ENCODE assay signal across 22 mouse cellular contexts in the genomic region with DNA sequence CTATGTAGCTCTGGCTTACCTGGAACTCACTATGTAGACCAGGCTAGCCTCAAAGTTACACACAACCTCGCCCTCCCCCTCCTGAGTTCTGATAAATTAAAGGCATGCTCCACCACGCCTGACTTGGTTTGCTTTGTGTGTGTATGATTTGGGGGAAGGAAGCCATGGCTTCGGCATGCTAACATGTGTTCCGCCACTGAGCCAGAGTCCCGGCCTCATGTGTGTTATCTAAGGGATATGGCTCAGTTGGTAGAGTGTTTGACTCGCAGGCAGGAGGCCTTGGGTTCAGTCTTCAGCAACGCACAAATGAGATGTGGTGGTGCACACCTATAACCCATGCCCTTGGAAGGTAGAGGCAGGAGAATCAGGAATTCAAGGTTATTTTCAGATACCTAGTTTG. TPM values are rescaled to one million over a fixed set of nuclear protein-coding genes. Genes with fewer than 3 reads are reported as not detected.
"Had no signal": no experiment of that assay in that cellular context is flagged by ENCODE, and none has a peak within 500 bp of the region (broad histone marks: within the 10 kb centered on the region; RNA-seq: fewer than 3 reads in every experiment).

No protein-coding gene starts in this region.

- H3K27me3 ChIP-seq: neural tube, embryonic 12.5 days; neural tube, embryonic 13.5 days; neural tube, embryonic 15.5 days; stomach, embryonic 15.5 days had no signal

- H3K27ac ChIP-seq: neural tube, embryonic 12.5 days; neural tube, embryonic 13.5 days; neural tube, embryonic 15.5 days; stomach, postnatal 0 days had no signal

- H3K9me3 ChIP-seq: neural tube, embryonic 12.5 days; neural tube, embryonic 13.5 days; neural tube, embryonic 15.5 days; stomach, embryonic 15.5 days had no signal

- H3K4me3 ChIP-seq: neural tube, embryonic 12.5 days; neural tube, embryonic 13.5 days; neural tube, embryonic 15.5 days had no signal

- H3K9ac ChIP-seq: neural tube, embryonic 12.5 days; neural tube, embryonic 13.5 days; neural tube, embryonic 15.5 days; stomach, embryonic 15.5 days had no signal

- H3K4me1 ChIP-seq: neural tube, embryonic 12.5 days; neural tube, embryonic 13.5 days had no signal

- H3K4me2 ChIP-seq: neural tube, embryonic 12.5 days; neural tube, embryonic 13.5 days; neural tube, embryonic 15.5 days had no signal

- DNase-seq: retina, postnatal 1 day; right cerebral cortex, adult 18-20 months; right cerebral cortex, postnatal 14 days; right cerebral cortex, postnatal 25 days; right cerebral cortex, postnatal 4 days; spleen, adult 18-20 months; thymus, adult 18-20 months; thymus, adult 2 months; thymus, postnatal 25 days; thymus, postnatal 36 days had no signal

RNA-seq across cellular contexts. Expression of gene Gm30191, which starts 25.2 kb away (rescaled TPM):
- polyA plus RNA-seq: neural tube, embryonic 12.5 days; neural tube, embryonic 13.5 days; neural tube, embryonic 14.5 days; neural tube, embryonic 15.5 days; spleen, adult 2 months; stomach, embryonic 14.5 days; stomach, embryonic 15.5 days; stomach, embryonic 16.5 days; stomach, postnatal 0 days; testis, adult 2 months; thymus, adult 2 months; urinary bladder, adult 2 months had no signal

RNA-seq across cellular contexts. Expression of gene E130218I03Rik, which starts 28.5 kb away (rescaled TPM):
- polyA plus RNA-seq: neural tube, embryonic 14.5 days; small intestine, adult 2 months; spleen, adult 2 months; thymus, adult 2 months; urinary bladder, adult 2 months had no signal
